Mouse (Mus musculus) CH12.LX (cell line): Measurements from ENCODE around the gene Olfr1412. TPM values are rescaled to one million over a fixed set of nuclear protein-coding genes. Genes with fewer than 3 reads are reported as not detected.

Experiments used
- DNase-seq: peaks from one replicate; pipeline ENCODE4 v3.0.0-alpha.2; 2013; ENCODE audit errors: extremely low read depth
- H3K27ac ChIP-seq: 2 replicates; pipeline ENCODE4 v1.5.1; 2012; ENCODE audit warnings: low read depth, mild to moderate bottlenecking, control low read depth, moderate library complexity; ENCODE audit not compliant: insufficient read depth
- H3K27me3 ChIP-seq: replicated peaks from 2 replicates; pipeline ENCODE3; 2012; ENCODE audit warnings: inconsistent platforms
- H3K36me3 ChIP-seq, 2 experiments: replicated peaks in 1 of 2; 2 replicates each; pipeline versions ENCODE3 to v1.6.1; 2012; ENCODE audit warnings: inconsistent platforms in 1 of 2, low read length in 1 of 2, mild to moderate bottlenecking in 1 of 2, mixed read lengths in 1 of 2, moderate library complexity in 1 of 2; ENCODE audit not compliant: control insufficient read depth in 1 of 2, insufficient read depth in 1 of 2
- H3K4me1 ChIP-seq, 2 experiments: 2 replicates each; pipeline ENCODE4 v1.6.1; 2012; ENCODE audit warnings: inconsistent platforms in 1 of 2, moderate library complexity in 1 of 2; ENCODE audit not compliant: insufficient read depth in 2 of 2, control insufficient read depth in 1 of 2
- H3K4me2 ChIP-seq: 2 replicates; pipeline ENCODE4 v1.6.1; 2012; ENCODE audit warnings: low read depth, mild to moderate bottlenecking, control low read depth; ENCODE audit not compliant: poor library complexity, insufficient read depth, severe bottlenecking
- H3K4me3 ChIP-seq, 3 experiments: fragments of 150-350 bp in 1 of 3; sonication (generic) in 1 of 3; replicated peaks in 1 of 3; 2 replicates each; pipeline versions ENCODE3 to v1.5.1; 2011 to 2012; ENCODE audit warnings: low read depth in 2 of 3, low read length in 2 of 3, mild to moderate bottlenecking in 2 of 3, moderate library complexity in 2 of 3, control low read depth in 1 of 3, improper control_type of control experiment in 1 of 3, inconsistent platforms in 1 of 3, mixed read lengths in 1 of 3; ENCODE audit not compliant: poor library complexity in 1 of 3
- H3K79me2 ChIP-seq: replicated peaks from 2 replicates; pipeline ENCODE4 v1.6.1; 2012; ENCODE audit warnings: mild to moderate bottlenecking, moderate library complexity; ENCODE audit not compliant: control insufficient read depth, poor library complexity, insufficient read depth, severe bottlenecking; ENCODE audit errors: extremely low read depth
- H3K9ac ChIP-seq: 2 replicates; pipeline ENCODE4 v1.6.1; 2012; ENCODE audit warnings: low read depth, mild to moderate bottlenecking, control low read depth, moderate library complexity; ENCODE audit not compliant: insufficient read depth
- H3K9me3 ChIP-seq: replicated peaks from 2 replicates; pipeline ENCODE3; 2012; ENCODE audit warnings: low read length, inconsistent platforms, mixed read lengths
- CHD1 ChIP-seq: IDR thresholded peaks from 2 replicates; pipeline ENCODE4 v1.6.1; 2012; ENCODE audit warnings: low read depth, low read length, improper control_type of control experiment, inconsistent platforms
- CHD2 ChIP-seq: IDR thresholded peaks from 2 replicates; pipeline ENCODE4 v1.6.1; 2011; ENCODE audit warnings: low read length, improper control_type of control experiment
- CTCF ChIP-seq, 2 experiments: IDR thresholded peaks in 1 of 2; conservative IDR thresholded peaks in 1 of 2; 2 replicates each; pipeline ENCODE4 v1.5.1; 2011 to 2012; ENCODE audit warnings: low read depth in 2 of 2, low read length in 2 of 2, improper control_type of control experiment in 1 of 2, inconsistent platforms in 1 of 2, mild to moderate bottlenecking in 1 of 2, moderate library complexity in 1 of 2
- GABPA ChIP-seq: IDR thresholded peaks from 2 replicates; pipeline ENCODE4 v1.6.1; 2012; ENCODE audit warnings: low read depth, low read length, improper control_type of control experiment, inconsistent platforms; ENCODE audit not compliant: insufficient replicate concordance
- HCFC1 ChIP-seq: IDR thresholded peaks from 2 replicates; pipeline ENCODE4 v1.6.1; 2012; ENCODE audit warnings: low read depth, mild to moderate bottlenecking, inconsistent platforms, low read length, improper control_type of control experiment
- IRF4 ChIP-seq: IDR thresholded peaks from 2 replicates; pipeline ENCODE4 v1.6.1; 2014; ENCODE audit warnings: low read depth, mild to moderate bottlenecking, inconsistent platforms, low read length, improper control_type of control experiment
- JUN ChIP-seq: IDR thresholded peaks from 2 replicates; pipeline ENCODE4 v1.6.1; 2011; ENCODE audit warnings: low read depth, mild to moderate bottlenecking, low read length, improper control_type of control experiment, moderate library complexity; ENCODE audit not compliant: insufficient read depth
- KAT2A ChIP-seq: IDR thresholded peaks from 2 replicates; pipeline ENCODE4 v1.6.1; 2012; ENCODE audit warnings: low read length, improper control_type of control experiment, inconsistent platforms; ENCODE audit not compliant: insufficient replicate concordance
- MAZ ChIP-seq: IDR thresholded peaks from 2 replicates; pipeline ENCODE4 v1.6.1; 2012; ENCODE audit warnings: low read depth, mild to moderate bottlenecking, inconsistent platforms, low read length, improper control_type of control experiment, moderate library complexity
- MXI1 ChIP-seq: IDR thresholded peaks from 2 replicates; pipeline ENCODE4 v1.6.1; 2011; ENCODE audit warnings: mild to moderate bottlenecking, low read depth, low read length, improper control_type of control experiment
- NELFE ChIP-seq: IDR thresholded peaks from 2 replicates; pipeline ENCODE4 v1.6.1; 2011; ENCODE audit warnings: low read depth, low read length, improper control_type of control experiment
- NRF1 ChIP-seq: IDR thresholded peaks from 2 replicates; pipeline ENCODE4 v1.6.1; 2014; ENCODE audit warnings: low read depth, mild to moderate bottlenecking, inconsistent platforms, low read length, improper control_type of control experiment, moderate library complexity
- PAX5 ChIP-seq: IDR thresholded peaks from 2 replicates; pipeline ENCODE4 v1.6.1; 2012; ENCODE audit warnings: low read length, inconsistent platforms, mixed read lengths
- POLR2AphosphoS2 ChIP-seq: IDR thresholded peaks from 2 replicates; pipeline ENCODE4 v1.6.1; 2011; ENCODE audit warnings: low read depth, low read length, improper control_type of control experiment
- RAD21 ChIP-seq: IDR thresholded peaks from 2 replicates; pipeline ENCODE4 v1.6.1; 2011; ENCODE audit warnings: low read depth, mild to moderate bottlenecking, low read length, improper control_type of control experiment, moderate library complexity
- TBP ChIP-seq: conservative IDR thresholded peaks from 2 replicates; pipeline ENCODE4 v1.6.1; 2011; ENCODE audit warnings: low read depth, low read length, improper control_type of control experiment
- TCF12 ChIP-seq: IDR thresholded peaks from 2 replicates; pipeline ENCODE4 v1.6.1; 2014; ENCODE audit warnings: low read depth, mild to moderate bottlenecking, inconsistent platforms, low read length, improper control_type of control experiment
- UBTF ChIP-seq: IDR thresholded peaks from 2 replicates; pipeline ENCODE4 v1.6.1; 2012; ENCODE audit warnings: low read depth, mild to moderate bottlenecking, inconsistent platforms, low read length, improper control_type of control experiment, moderate library complexity
- USF2 ChIP-seq: conservative IDR thresholded peaks from 2 replicates; pipeline ENCODE4 v1.6.1; 2011; ENCODE audit warnings: low read depth, low read length, improper control_type of control experiment
- ZC3H11A ChIP-seq: IDR thresholded peaks from 2 replicates; pipeline ENCODE4 v1.6.1; 2012; ENCODE audit warnings: low read depth, mild to moderate bottlenecking, inconsistent platforms, low read length, improper control_type of control experiment
- ZKSCAN1 ChIP-seq: IDR thresholded peaks from 2 replicates; pipeline ENCODE4 v1.6.1; 2012; ENCODE audit warnings: low read depth, inconsistent platforms, low read length, improper control_type of control experiment, borderline replicate concordance
- ZNF384 ChIP-seq: IDR thresholded peaks from 2 replicates; pipeline ENCODE4 v1.6.1; 2012; ENCODE audit warnings: low read depth, low read length, improper control_type of control experiment, inconsistent platforms
- dilution Hi-C: fragments of 300-500 bp; cut with MboI; formaldehyde crosslinking; loops from 2 replicates; pipeline ENCODE4 v1.14.3; 2020; ENCODE audit warnings: low sequenced_read_pairs; ENCODE audit not compliant: extremely low pct_unique_long_range_greater_than_20kb, extremely low pct_ligation_motif_present
- in situ Hi-C: fragments of 300-500 bp; cut with MboI; formaldehyde crosslinking; loops from 3 replicates; pipeline ENCODE4 v1.14.3; 2019; ENCODE audit warnings: low sequenced_read_pairs, low pct_ligation_motif_present, low pct_unique_long_range_greater_than_20kb, mixed read lengths
- polyA plus RNA-seq: library from polyadenylated mRNA; unstranded; fragments of >175 nt; gene quantifications from 2 replicates; pipeline ENCODE4 v1.2.1, GENCODE M21; 2012; ENCODE audit warnings: low read depth; ENCODE audit not compliant: insufficient read length
- total RNA-seq, 2 experiments: library from RNA; depleted of rRNA; stranded (reverse); fragments of 300-350 nt in 1 of 2; fragments of >200 nt in 1 of 2; gene quantifications; 2 replicates each; pipeline ENCODE4 v1.2.3; 2012 to 2014

Olfr1412 gene
- total and polyA plus RNA-seq, 3 experiments = not detected

DNA sequence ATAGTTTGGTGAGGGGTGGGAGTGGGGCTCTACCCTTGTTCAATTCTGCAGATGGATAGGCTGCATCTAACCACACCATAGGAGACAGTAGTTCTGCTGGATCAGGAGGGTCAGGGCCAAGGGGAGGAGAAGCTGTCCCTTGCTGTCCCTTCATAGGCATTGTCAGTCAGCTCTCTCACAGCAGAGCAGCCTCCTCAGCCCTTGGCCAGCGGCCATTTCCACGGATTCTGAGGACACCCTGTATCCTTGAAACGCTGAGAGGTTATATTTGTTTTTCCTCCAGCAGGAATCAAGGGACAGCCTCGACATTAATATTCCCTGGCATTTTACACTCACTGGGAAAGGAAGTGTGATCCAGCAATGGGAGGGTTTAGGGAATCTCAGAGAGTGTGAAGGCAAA, 32.8 kb downstream of the Olfr1412 start:
- Histone ChIP-seq H3K79me2 (no peaks in the 10 kb centered on the region), H3K9ac (no peak overlapping the region), H3K4me3 (no peak overlapping the region), H3K36me3 (no peaks in the 10 kb centered on the region), H3K4me2 (no peak overlapping the region), H3K9me3 (no peaks in the 10 kb centered on the region), H3K4me1 (0 out of 4 replicates have a peak, but pooled peaks cover 0 to 2% of the 10 kb centered on the region in 2 experiments), H3K27ac (no peak overlapping the region), H3K27me3 (peaks cover 61% of the 10 kb centered on the region)
- DNase-seq = no peak
- TF ChIP-seq PAX5 (no peak), TCF12 (no peak), IRF4 (no peak), GABPA (no peak), MAZ (no peak), ZKSCAN1 (no peak), MXI1 (no peak), CHD2 (no peak), CHD1 (no peak), USF2 (no peak), NRF1 (no peak), NELFE (no peak), KAT2A (no peak), POLR2AphosphoS2 (no peak)
- in situ Hi-C loops (no loop called here), dilution Hi-C loops (no loop called here)

DNA sequence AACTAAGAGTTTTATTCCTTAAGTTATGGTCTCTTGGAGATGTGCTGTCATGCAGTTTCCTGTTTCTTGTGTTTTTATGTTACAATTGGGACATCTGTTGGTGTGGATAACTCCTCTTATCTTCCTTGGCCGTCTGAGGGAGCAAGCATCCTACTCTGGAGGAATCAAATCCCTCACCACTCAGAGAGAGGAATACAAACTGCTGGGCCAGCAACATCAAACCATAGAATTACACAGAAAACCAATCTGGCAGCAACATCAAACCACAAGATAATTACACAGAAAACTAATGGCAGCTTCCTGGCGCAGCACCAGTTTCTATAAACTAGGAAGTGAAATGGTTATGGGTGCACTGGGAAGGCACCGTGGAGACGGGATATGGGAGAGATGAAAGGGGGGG, 42.6 kb downstream of the Olfr1412 start:
- peaks cover 49% of the 10 kb centered on the region for H3K27me3 ChIP-seq
- no peak overlapping the region for H3K4me3 ChIP-seq
- no peak for DNase-seq
- H3K9ac ChIP-seq = no peak overlapping the region
- no peaks in the 10 kb centered on the region for H3K4me1 ChIP-seq
- TF ChIP-seq CTCF (conservative IDR thresholded peaks at IDR 0.05 in 1 of 2, IDR thresholded peaks at IDR 0.05 in 1 of 2; ENCODE audit: low read depth in 2 of 2, low read length in 2 of 2) = no peak
- no peak for TF ChIP-seq RAD21
- TF ChIP-seq ZKSCAN1 = no peak
- no peak for TF ChIP-seq KAT2A
- no peak for TF ChIP-seq HCFC1
- TF ChIP-seq TBP = no peak
- no peak for TF ChIP-seq GABPA
- TF ChIP-seq PAX5 = no peak
- TF ChIP-seq JUN = no peak
- no peak for TF ChIP-seq ZNF384
- TF ChIP-seq CHD2 = no peak
- TF ChIP-seq ZC3H11A = no peak
- no peak for TF ChIP-seq UBTF
- H3K79me2 ChIP-seq = no peaks in the 10 kb centered on the region; the same call in 1 of the 2 replicates
- no peak overlapping the region for H3K4me2 ChIP-seq
- dilution Hi-C loops = no loop called here
- no peak overlapping the region for H3K27ac ChIP-seq
- no peaks in the 10 kb centered on the region for H3K36me3 ChIP-seq
- in situ Hi-C loops = no loop called here
- H3K9me3 ChIP-seq = no peaks in the 10 kb centered on the region
